Mouse (Mus musculus): ENCODE results near the gene Slc17a7.

GRCm38 (mm10) chr7:45195341-45196175 lies 31.8 kb downstream of the Slc17a7 start:
- TF ChIP-seq CTCF (IDR thresholded peaks at IDR 0.05; ENCODE audit: low read depth) (no peak), EP300 (optimal IDR thresholded peaks at IDR 0.05) (no peak)

Data from stomach, postnatal 0 days (tissue).